Mouse (Mus musculus) erythroid progenitor cell, adult 5-6 weeks (primary cell): Measurements from ENCODE around the gene Dnm2. TPM values are rescaled to one million over a fixed set of nuclear protein-coding genes. Genes with fewer than 3 reads are reported as not detected.

Source experiments
- total RNA-seq, 2 experiments: library from RNA; stranded (forward) in 1 of 2; stranded (reverse) in 1 of 2; fragments of 150-400 nt in 1 of 2; fragments of 186-747, 209-891 nt in 1 of 2; gene quantifications; 2 replicates each; pipeline versions ENCODE4 v1.2.3 to v1.2.4; 2015 to 2017; ENCODE audit warnings: low replicate concordance in 2 of 2

Dnm2 gene
- total RNA-seq, 2 experiments from 2014 or later, result 129 to 184 TPM

Other genes with a start within 250 kb of the Dnm2 start
- 13.8 and 25.2 TPM in 2 replicates for gene Keap1, start 185.5 kb upstream of the Dnm2 start, total RNA-seq (2015; ENCODE audit: low replicate concordance)
- 37.0 and 44.7 TPM in 2 replicates for gene Keap1, start 185.5 kb upstream of the Dnm2 start, total RNA-seq (2017; ENCODE audit: low replicate concordance)
- 2.5 TPM in 1 of 2 replicates, not detected in the other for gene S1pr5, start 176.5 kb upstream of the Dnm2 start, total RNA-seq (2015; ENCODE audit: low replicate concordance)
- gene S1pr5, start 176.5 kb upstream of the Dnm2 start, total RNA-seq (2017; ENCODE audit: low replicate concordance), result 0.13 and 0.53 TPM in 2 replicates
- 49.4 and 49.5 TPM in 2 replicates for gene Atg4d, start 159.6 kb upstream of the Dnm2 start, total RNA-seq (2015; ENCODE audit: low replicate concordance)
- 73.9 and 162 TPM in 2 replicates for gene Atg4d, start 159.6 kb upstream of the Dnm2 start, total RNA-seq (2017; ENCODE audit: low replicate concordance)
- 19.7 and 49.4 TPM in 2 replicates for gene Kri1, start 136.9 kb upstream of the Dnm2 start, total RNA-seq (2015; ENCODE audit: low replicate concordance)
- gene Kri1, start 136.9 kb upstream of the Dnm2 start, total RNA-seq (2017; ENCODE audit: low replicate concordance), result 18.2 and 48.8 TPM in 2 replicates
- 305 and 325 TPM in 2 replicates for gene Cdkn2d, start 133.5 kb upstream of the Dnm2 start, total RNA-seq (2015; ENCODE audit: low replicate concordance)
- gene Cdkn2d, start 133.5 kb upstream of the Dnm2 start, total RNA-seq (2017; ENCODE audit: low replicate concordance), result 151 and 194 TPM in 2 replicates
- 0.36 and 0.84 TPM in 2 replicates for gene Ap1m2, start 112.6 kb upstream of the Dnm2 start, total RNA-seq (2015; ENCODE audit: low replicate concordance)
- not detected in 2 replicates for gene Ap1m2, start 112.6 kb upstream of the Dnm2 start, total RNA-seq (2017; ENCODE audit: low replicate concordance)
- 15.9 and 35.7 TPM in 2 replicates for gene Slc44a2, start 104.2 kb upstream of the Dnm2 start, total RNA-seq (2015; ENCODE audit: low replicate concordance)
- 14.4 and 22.3 TPM in 2 replicates for gene Slc44a2, start 104.2 kb upstream of the Dnm2 start, total RNA-seq (2017; ENCODE audit: low replicate concordance)
- gene Ilf3, start 57.0 kb upstream of the Dnm2 start, total RNA-seq (2015; ENCODE audit: low replicate concordance), result 31.4 and 34.8 TPM in 2 replicates
- gene Ilf3, start 57.0 kb upstream of the Dnm2 start, total RNA-seq (2017; ENCODE audit: low replicate concordance), result 29.6 and 32.8 TPM in 2 replicates
- 4.7 TPM in 1 of 2 replicates, not detected in the other for gene Qtrt1, start 13.1 kb upstream of the Dnm2 start, total RNA-seq (2015; ENCODE audit: low replicate concordance)
- 0.98 and 4.0 TPM in 2 replicates for gene Qtrt1, start 13.1 kb upstream of the Dnm2 start, total RNA-seq (2017; ENCODE audit: low replicate concordance)
- 6.7 TPM in 1 of 2 replicates, not detected in the other for gene Tmed1, start 85.3 kb downstream of the Dnm2 start, total RNA-seq (2015; ENCODE audit: low replicate concordance)
- 1.8 and 2.0 TPM in 2 replicates for gene Tmed1, start 85.3 kb downstream of the Dnm2 start, total RNA-seq (2017; ENCODE audit: low replicate concordance)
- gene AB124611, start 101.3 kb downstream of the Dnm2 start, total RNA-seq (2015; ENCODE audit: low replicate concordance), result 35.0 and 42.3 TPM in 2 replicates
- 17.2 and 18.6 TPM in 2 replicates for gene AB124611, start 101.3 kb downstream of the Dnm2 start, total RNA-seq (2017; ENCODE audit: low replicate concordance)
- gene Carm1, start 122.0 kb downstream of the Dnm2 start, total RNA-seq (2015; ENCODE audit: low replicate concordance), result 137 and 146 TPM in 2 replicates
- gene Carm1, start 122.0 kb downstream of the Dnm2 start, total RNA-seq (2017; ENCODE audit: low replicate concordance), result 95.5 and 100 TPM in 2 replicates
- 21.3 and 26.4 TPM in 2 replicates for gene Timm29, start 167.8 kb downstream of the Dnm2 start, total RNA-seq (2015; ENCODE audit: low replicate concordance)
- gene Timm29, start 167.8 kb downstream of the Dnm2 start, total RNA-seq (2017; ENCODE audit: low replicate concordance), result 23.0 and 27.2 TPM in 2 replicates
- gene Yipf2, start 167.9 kb downstream of the Dnm2 start, total RNA-seq (2015; ENCODE audit: low replicate concordance), result 1.7 TPM in 1 of 2 replicates, not detected in the other
- 1.5 and 5.8 TPM in 2 replicates for gene Yipf2, start 167.9 kb downstream of the Dnm2 start, total RNA-seq (2017; ENCODE audit: low replicate concordance)
- 48.2 and 58.4 TPM in 2 replicates for gene Smarca4, start 191.3 kb downstream of the Dnm2 start, total RNA-seq (2015; ENCODE audit: low replicate concordance)
- gene Smarca4, start 191.3 kb downstream of the Dnm2 start, total RNA-seq (2017; ENCODE audit: low replicate concordance), result 61.2 and 65.4 TPM in 2 replicates